In genomic region chr19:45751881-45752280, GRCm38 (mm10) we compare ENCODE assay signal across 16 mouse cellular contexts. TPM values are rescaled to one million over a fixed set of nuclear protein-coding genes. Genes with fewer than 3 reads are reported as not detected.
"Had no signal": no experiment of that assay in that cellular context is flagged by ENCODE, and none has a peak within 500 bp of the region (broad histone marks: within the 10 kb centered on the region; RNA-seq: fewer than 3 reads in every experiment).

No protein-coding gene starts in this region.

- DNase-seq: kidney, adult 9 months; kidney, postnatal 36 days; lung, adult 18-20 months; right cerebral cortex, postnatal 14 days; thymus, adult 2 months; thymus, postnatal 25 days had no signal

- ATAC-seq: midbrain, embryonic 15.5 days had no signal

- H3K4me3 ChIP-seq: limb, embryonic 12.5 days; midbrain, embryonic 15.5 days; stomach, embryonic 15.5 days had no signal

- H3K27me3 ChIP-seq: stomach, embryonic 15.5 days had no signal

- H3K9me3 ChIP-seq: limb, embryonic 12.5 days; midbrain, embryonic 15.5 days; stomach, embryonic 15.5 days had no signal

RNA-seq across cellular contexts. Expression of gene Fgf8, which starts 9.2 kb away (rescaled TPM):
- total RNA-seq: layer of hippocampus, adult 18-20 months; layer of hippocampus, postnatal 10 days; left cerebral cortex, postnatal 36 days; liver, adult 2 months; monocyte, adult 5-6 weeks had no signal
- polyA plus RNA-seq: liver, adult 2 months; lung, embryonic 16.5 days; stomach, embryonic 15.5 days; urinary bladder, adult 2 months had no signal
